10 mouse cellular contexts compared by ENCODE assay signal in genomic region chr3:108411026-108411753, GRCm38 (mm10). TPM values are rescaled to one million over a fixed set of nuclear protein-coding genes. Genes with fewer than 3 reads are reported as not detected.
DNase-seq lines count a peak whose midpoint lies in the region; ATAC-seq and TF ChIP-seq lines count a peak whose summit lies in the region.
"Had no signal": no experiment of that assay in that cellular context is flagged by ENCODE, and none has a peak within 500 bp of the region (broad histone marks: within the 10 kb centered on the region; RNA-seq: fewer than 3 reads in every experiment).

No protein-coding gene starts in this region.

- H3K4me3 ChIP-seq in layer of hippocampus, adult 2 months = peak overlapping the region; percentile 57
- peak overlapping the region; percentile 35 for H3K4me3 ChIP-seq in forebrain, embryonic 12.5 days (replicated peaks)
- peak overlapping the region; percentile 27 for H3K4me3 ChIP-seq in kidney, embryonic 15.5 days (replicated peaks)
- H3K4me3 ChIP-seq in neural tube, embryonic 15.5 days (replicated peaks) = peak overlapping the region; percentile 37

- H3K27me3 ChIP-seq in forebrain, embryonic 12.5 days = 0 out of 2 replicates have a peak, but pooled peaks cover under 1% of the 10 kb centered on the region
- peaks cover 7% of the 10 kb centered on the region for H3K27me3 ChIP-seq in kidney, embryonic 15.5 days
- no peaks in the 10 kb centered on the region for H3K27me3 ChIP-seq in neural tube, embryonic 15.5 days (replicated peaks)

- 17% methylated on average over 5 of the region's 5 CpGs for WGBS in forebrain, embryonic 12.5 days
- 24% methylated on average over 5 of the region's 5 CpGs for WGBS in kidney, embryonic 15.5 days
- 19% methylated on average over 5 of the region's 5 CpGs for WGBS in neural tube, embryonic 15.5 days

- TF ChIP-seq CTCF in layer of hippocampus, adult 2 months (conservative IDR thresholded peaks at IDR 0.05) = no peak

- peak overlapping the region; percentile 69 for H3K27ac ChIP-seq in layer of hippocampus, adult 2 months
- peak overlapping the region; percentile 97 for H3K27ac ChIP-seq in forebrain, embryonic 12.5 days
- peak overlapping the region; percentile 98 for H3K27ac ChIP-seq in kidney, embryonic 15.5 days
- peak overlapping the region; percentile 85 for H3K27ac ChIP-seq in neural tube, embryonic 15.5 days (replicated peaks)

- H3K4me2 ChIP-seq in forebrain, embryonic 12.5 days = peak overlapping the region; percentile 78
- peak overlapping the region; percentile 53 for H3K4me2 ChIP-seq in kidney, embryonic 15.5 days
- H3K4me2 ChIP-seq in neural tube, embryonic 15.5 days = peak overlapping the region; percentile 76

- peaks cover 24% of the 10 kb centered on the region for H3K9me3 ChIP-seq in forebrain, embryonic 12.5 days
- peaks cover 11% of the 10 kb centered on the region; the same call in 1 of the 2 replicates for H3K9me3 ChIP-seq in kidney, embryonic 15.5 days (replicated peaks)
- no peaks in the 10 kb centered on the region for H3K9me3 ChIP-seq in neural tube, embryonic 15.5 days (replicated peaks)

- no peak for DNase-seq in layer of hippocampus, adult 2 months (ENCODE audit: low spot score in 2 of 2)
- DNase-seq in layer of hippocampus, adult 11-12 months (ENCODE audit: low spot score) = no peak
- DNase-seq in thymus, postnatal 4 days = no peak
- no peak for DNase-seq in layer of hippocampus, postnatal 36 days
- DNase-seq in ovary, adult 18-20 months (ENCODE audit: low spot score) = no peak
- DNase-seq: liver, postnatal 0 days had no signal

- peaks cover 64% of the 10 kb centered on the region for H3K36me3 ChIP-seq in forebrain, embryonic 12.5 days (replicated peaks)
- H3K36me3 ChIP-seq in kidney, embryonic 15.5 days = peaks cover 33% of the 10 kb centered on the region
- peaks cover 36% of the 10 kb centered on the region for H3K36me3 ChIP-seq in neural tube, embryonic 15.5 days

- ATAC-seq in forebrain, embryonic 12.5 days (ENCODE audit: low FRiP score) = 0 out of 2 replicates have a peak, but pooled peaks have one; percentile 0
- ATAC-seq in kidney, embryonic 15.5 days (replicated peaks; ENCODE audit: low FRiP score) = peak; percentile 74
- ATAC-seq in neural tube, embryonic 15.5 days (ENCODE audit: low FRiP score) = 0 out of 2 replicates have a peak, but pooled peaks have one; percentile 1
- ATAC-seq: liver, postnatal 0 days had no signal

- H3K4me1 ChIP-seq in forebrain, embryonic 12.5 days = peaks cover 74% of the 10 kb centered on the region
- peaks cover 63% of the 10 kb centered on the region for H3K4me1 ChIP-seq in kidney, embryonic 15.5 days
- peaks cover 84% of the 10 kb centered on the region for H3K4me1 ChIP-seq in neural tube, embryonic 15.5 days

- H3K9ac ChIP-seq in forebrain, embryonic 12.5 days = peak overlapping the region; percentile 78
- H3K9ac ChIP-seq in kidney, embryonic 15.5 days = 0 out of 2 replicates have a peak overlapping the region, but pooled peaks have one; percentile 35
- peak overlapping the region; percentile 63 for H3K9ac ChIP-seq in neural tube, embryonic 15.5 days (replicated peaks)
- H3K9ac ChIP-seq: liver, postnatal 0 days had no signal

RNA-seq across cellular contexts. Expression of gene Celsr2, which starts 4.2 kb away (rescaled TPM):
- total RNA-seq in layer of hippocampus, adult 2 months (2021) = 100 to 1,000 TPM; 185 to 201 TPM
- 60.4 and 61.3 TPM in 2 replicates for polyA plus RNA-seq in forebrain, embryonic 12.5 days (2016; fragmentation: Nextera tagmentation; extraction: Ambion mirVana)
- polyA plus RNA-seq in kidney, embryonic 15.5 days (2015; fragmentation: Nextera tagmentation; extraction: Ambion mirVana) = 19.3 and 21.6 TPM in 2 replicates
- 34.4 and 35.0 TPM in 2 replicates for polyA plus RNA-seq in neural tube, embryonic 15.5 days (2015; fragmentation: Nextera tagmentation; extraction: Ambion mirVana)
- 100 to 1,000 TPM; 178 to 190 TPM for total RNA-seq in layer of hippocampus, postnatal 36 days (2021)
- total RNA-seq: MEL had no signal

RNA-seq across cellular contexts. Expression of gene Psrc1, which starts 27.6 kb away (rescaled TPM):
- 10 to 100 TPM; 17.5 to 22.2 TPM for total RNA-seq in layer of hippocampus, adult 2 months (2021)
- polyA plus RNA-seq in forebrain, embryonic 12.5 days (2016; fragmentation: Nextera tagmentation; extraction: Ambion mirVana) = 82.6 and 83.1 TPM in 2 replicates
- polyA plus RNA-seq in kidney, embryonic 15.5 days (2015; fragmentation: Nextera tagmentation; extraction: Ambion mirVana) = 47.2 and 48.8 TPM in 2 replicates
- 5.5 and 12.4 TPM in 2 replicates for polyA plus RNA-seq in neural tube, embryonic 15.5 days (2015; fragmentation: Nextera tagmentation; extraction: Ambion mirVana)
- 10 to 100 TPM; 18.4 TPM for total RNA-seq in layer of hippocampus, postnatal 36 days (2021)

RNA-seq across cellular contexts. Expression of gene Sars, which starts 33.8 kb away (rescaled TPM):
- total RNA-seq in layer of hippocampus, adult 2 months (2021) = 100 to 1,000 TPM; 198 to 213 TPM
- polyA plus RNA-seq in forebrain, embryonic 12.5 days (2016; fragmentation: Nextera tagmentation; extraction: Ambion mirVana) = 186 and 205 TPM in 2 replicates
- 126 and 131 TPM in 2 replicates for polyA plus RNA-seq in kidney, embryonic 15.5 days (2015; fragmentation: Nextera tagmentation; extraction: Ambion mirVana)
- 206 and 219 TPM in 2 replicates for polyA plus RNA-seq in neural tube, embryonic 15.5 days (2015; fragmentation: Nextera tagmentation; extraction: Ambion mirVana)
- total RNA-seq in layer of hippocampus, postnatal 36 days (2021) = 100 to 1,000 TPM; 190 to 210 TPM

RNA-seq across cellular contexts. Expression of gene Mybphl, which starts 46.5 kb away (rescaled TPM):
- total RNA-seq in layer of hippocampus, adult 2 months (2021) = 1 to 10 TPM in 1 of 2 experiments, under 1 TPM in 1; 0.83 to 1.5 TPM
- polyA plus RNA-seq in forebrain, embryonic 12.5 days (2016; fragmentation: Nextera tagmentation; extraction: Ambion mirVana) = 0.15 and 0.31 TPM in 2 replicates
- not detected in 2 replicates for polyA plus RNA-seq in kidney, embryonic 15.5 days (2015; fragmentation: Nextera tagmentation; extraction: Ambion mirVana)
- polyA plus RNA-seq in neural tube, embryonic 15.5 days (2015; fragmentation: Nextera tagmentation; extraction: Ambion mirVana) = 0.15 and 0.19 TPM in 2 replicates
- 1 to 10 TPM; 1.8 to 1.9 TPM for total RNA-seq in layer of hippocampus, postnatal 36 days (2021)
- total RNA-seq: MEL had no signal

Comparison
In these comparisons a context has a peak if more than half of its experiments do, and no peak if none do; other contexts are left out.
1. ATAC-seq: peak in every context shown above with its lines; median percentile 74 in kidney, embryonic 15.5 days; 1 in neural tube, embryonic 15.5 days; 0 in forebrain, embryonic 12.5 days.